Mouse (Mus musculus) spleen, postnatal 36 days (tissue): ENCODE data around the gene Pnpla1.

ENCODE experiments used
- DNase-seq, 2 experiments: peaks; one replicate each; pipeline ENCODE4 v3.0.0; 2022; ENCODE audit warnings: low spot score in 2 of 2, mixed read lengths in 1 of 2

The Pnpla1 gene

DNA sequence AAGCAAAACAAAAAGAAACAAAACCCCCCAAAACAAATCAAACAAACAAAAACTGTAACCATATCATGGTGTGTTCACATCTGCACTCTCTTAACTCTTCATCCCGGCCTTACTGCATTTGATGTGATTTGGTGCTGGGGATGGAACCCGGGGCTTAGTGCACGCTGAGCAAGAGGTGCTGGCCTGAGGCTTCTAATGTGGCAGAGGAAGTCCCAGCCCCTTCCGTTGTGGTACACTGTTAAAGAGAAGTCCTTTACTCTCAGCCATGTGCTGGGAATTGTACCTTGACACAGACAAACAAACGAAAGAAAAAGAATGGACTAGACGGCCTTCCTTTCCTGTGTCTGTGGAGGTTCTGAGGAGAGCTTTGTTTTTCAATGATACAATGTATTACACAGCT is 63.9 kb downstream of the Pnpla1 start:
- no peak for DNase-seq

DNA sequence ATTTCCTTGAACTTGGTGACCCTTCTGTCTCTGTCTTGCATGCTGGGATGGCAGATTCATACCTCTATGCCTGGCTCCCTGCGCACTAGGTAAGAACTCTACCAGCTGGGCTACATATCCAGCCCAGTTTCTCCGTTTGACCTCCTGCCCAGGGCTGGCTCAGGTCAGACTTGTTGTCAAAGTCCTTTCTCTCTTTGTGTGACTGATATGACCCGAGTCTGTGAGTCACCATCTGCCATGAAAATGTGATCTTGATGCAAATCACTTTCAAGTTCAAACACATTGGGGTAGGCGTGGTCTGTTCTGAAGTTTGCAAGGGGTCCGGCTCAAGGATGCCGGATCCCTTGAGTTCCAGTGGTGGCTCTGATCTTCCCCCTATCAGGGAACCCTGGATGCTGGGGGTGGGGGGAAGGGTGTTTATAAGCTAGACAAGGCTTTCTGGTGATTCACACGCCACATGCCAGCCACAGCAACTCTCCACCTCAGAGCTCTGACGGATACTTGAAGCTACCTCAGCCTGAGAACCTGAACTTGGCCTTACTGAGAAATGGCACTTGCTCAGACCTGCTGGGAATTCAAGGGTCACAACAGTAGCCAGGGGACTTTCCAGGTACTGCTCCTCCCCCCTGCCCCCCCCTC is 66.9 kb downstream of the Pnpla1 start:
- DNase-seq: no peak

DNA sequence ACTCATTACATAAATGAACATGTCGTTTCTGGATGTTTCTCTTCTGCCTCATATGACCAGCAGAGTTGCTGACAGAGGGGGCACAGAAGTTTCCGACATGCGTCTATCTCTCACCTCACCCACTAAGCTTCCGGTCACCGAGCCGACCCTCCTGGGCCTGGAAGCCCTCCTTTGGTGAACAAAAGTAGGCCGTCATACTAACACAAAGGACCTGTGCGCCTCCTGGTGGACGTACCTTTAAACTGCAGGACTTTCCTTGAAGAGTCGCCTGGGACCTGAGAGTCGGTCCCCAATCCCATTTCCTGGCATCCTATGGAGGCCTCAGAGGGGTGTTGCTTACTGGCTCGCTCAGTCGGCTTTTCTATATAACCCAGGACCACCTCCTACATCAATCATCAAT is 68.2 kb downstream of the Pnpla1 start:
- DNase-seq: peak; percentile 55 to 70

DNA sequence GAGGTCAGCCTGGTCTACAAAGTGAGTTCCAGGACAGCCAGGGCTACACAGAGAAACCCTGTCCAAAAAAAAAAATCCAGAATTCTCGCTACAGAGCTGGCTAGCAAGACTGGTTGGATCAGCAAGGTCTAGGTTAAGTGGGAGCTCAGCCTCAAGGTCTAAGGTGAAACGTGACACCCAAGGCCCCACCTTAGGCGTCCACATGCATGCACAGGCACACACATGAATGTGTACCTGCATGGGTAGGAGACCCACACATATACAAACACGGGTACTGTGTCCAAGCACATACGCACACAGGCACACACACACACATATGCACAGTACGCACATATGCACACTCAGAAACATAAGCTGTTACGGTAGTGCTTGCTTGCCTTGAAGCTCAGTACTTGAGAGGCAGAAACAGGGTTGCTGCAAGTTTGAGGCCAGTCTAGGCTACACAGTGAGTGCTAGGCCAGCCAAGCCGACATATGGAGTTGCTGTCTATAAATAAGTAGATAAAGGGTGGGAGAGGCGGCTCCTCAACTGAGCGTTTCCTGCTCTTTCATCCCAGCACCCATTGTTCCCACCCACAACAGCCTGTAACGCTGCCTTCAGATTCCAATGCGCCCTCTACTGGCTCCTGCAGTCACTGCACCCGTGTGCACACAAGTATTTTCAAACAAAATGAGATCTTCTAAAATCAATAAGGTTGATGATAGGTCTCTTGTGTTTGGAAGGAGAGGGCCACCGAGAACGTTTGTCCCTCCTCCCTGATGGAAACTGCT is 68.8 kb downstream of the Pnpla1 start:
- DNase-seq: no peak

DNA sequence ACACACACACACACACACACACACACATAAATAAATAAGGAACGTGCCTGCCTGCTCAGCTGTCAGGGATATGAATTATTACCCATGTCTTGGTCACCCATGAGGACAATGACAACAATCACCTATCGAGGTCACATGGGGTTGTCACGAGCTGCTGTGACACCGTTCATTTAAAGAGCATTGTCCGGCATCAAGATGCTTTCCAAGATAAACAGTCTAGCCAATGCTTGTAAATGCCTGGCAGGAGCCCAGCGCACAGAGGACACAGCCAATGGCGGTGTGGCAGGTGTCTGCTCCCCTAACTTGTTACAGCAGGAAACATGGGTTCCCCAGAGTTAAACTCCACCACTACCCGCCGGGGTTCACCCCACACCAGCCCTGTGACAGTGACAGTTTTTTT is 69.8 kb downstream of the Pnpla1 start:
- no peak for DNase-seq

DNA sequence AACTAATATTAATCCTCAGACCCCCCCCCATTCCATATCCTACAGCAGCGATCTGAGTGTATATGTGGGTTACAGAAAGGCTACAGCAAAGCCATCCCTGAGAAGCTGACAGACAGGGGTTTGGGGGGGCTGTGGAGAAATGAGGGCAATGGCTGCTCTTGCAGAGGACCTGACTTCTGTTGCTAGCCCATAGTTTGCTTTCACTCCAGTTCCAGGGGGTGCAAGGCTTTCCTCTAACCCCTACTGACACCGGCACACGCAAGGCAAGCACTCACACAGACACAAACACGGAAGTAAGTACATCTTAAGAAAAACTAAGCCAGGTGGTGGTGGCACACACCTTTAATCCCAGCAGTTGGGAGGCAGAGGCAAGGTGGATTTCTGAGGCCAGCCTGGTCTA is 71.2 kb downstream of the Pnpla1 start:
- no peak for DNase-seq

DNA sequence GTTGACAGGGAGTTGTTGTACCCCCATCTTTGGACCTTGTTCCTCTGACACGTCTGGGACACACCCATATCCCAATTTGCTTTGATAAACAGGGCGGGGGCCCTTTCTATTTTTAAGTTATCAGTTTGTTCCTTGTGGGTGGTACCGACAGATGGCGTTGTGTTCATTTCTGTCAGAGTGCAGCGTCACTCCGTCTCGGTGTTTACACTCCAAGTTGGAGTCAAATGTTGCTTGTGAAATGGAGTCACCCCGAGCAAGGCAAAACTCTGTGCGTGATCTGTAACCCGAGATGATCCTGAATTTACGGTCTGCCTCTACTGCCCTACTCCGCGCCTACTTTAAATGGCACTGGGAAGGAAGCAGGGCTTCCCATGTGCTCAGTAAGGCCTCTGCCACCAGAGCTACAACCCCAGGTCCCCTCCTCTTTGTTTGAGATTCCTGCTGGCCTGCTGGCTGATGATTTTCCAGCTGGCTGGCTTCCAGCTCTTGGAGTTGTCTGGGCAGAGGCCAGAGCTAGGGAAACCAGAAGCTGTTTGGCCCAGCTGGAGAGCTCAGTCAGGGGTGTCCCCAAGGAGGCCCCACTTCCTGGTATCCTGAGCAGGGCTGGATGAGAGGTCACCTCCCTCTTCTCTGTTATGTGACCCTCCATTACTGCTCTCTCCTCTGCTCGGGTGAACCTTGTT is 72.3 kb downstream of the Pnpla1 start:
- DNase-seq: peak; percentile 50 to 73

DNA sequence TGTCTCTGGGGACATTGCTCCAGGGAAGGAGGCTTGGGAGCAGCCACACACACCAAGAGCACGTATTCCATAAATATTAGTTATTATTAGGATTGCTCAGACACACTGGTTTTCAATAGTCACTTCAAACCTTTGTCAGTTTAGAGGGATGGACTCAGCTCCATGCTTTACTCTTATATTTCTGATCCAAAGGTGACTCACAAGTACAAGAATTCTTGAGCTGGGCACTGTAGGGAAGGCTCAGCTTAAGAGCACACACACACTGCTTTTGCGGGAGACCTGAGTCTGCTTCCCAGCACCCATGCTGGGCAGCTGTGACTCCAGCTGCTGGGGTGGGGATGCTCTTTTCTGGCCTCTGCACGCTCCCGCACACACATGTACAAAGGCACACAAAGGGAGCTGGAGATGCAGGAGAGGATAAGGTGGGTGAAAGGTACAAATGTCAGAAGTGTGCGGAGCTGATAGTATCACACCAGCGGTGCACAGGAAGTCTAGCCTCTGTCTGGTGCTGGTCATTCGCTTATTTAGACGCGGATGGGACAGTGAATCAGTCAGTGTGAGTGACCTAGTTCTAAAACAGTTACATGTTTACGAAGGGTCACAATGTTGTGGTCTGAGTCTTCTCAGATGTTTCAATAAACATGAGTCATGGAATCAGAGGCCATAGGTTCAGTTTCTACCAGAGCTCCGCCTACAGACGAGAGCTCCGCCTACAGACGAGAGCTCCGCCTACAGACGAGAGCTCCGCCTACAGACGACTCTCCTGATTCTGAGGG is 73.4 kb downstream of the Pnpla1 start:
- DNase-seq: no peak

DNA sequence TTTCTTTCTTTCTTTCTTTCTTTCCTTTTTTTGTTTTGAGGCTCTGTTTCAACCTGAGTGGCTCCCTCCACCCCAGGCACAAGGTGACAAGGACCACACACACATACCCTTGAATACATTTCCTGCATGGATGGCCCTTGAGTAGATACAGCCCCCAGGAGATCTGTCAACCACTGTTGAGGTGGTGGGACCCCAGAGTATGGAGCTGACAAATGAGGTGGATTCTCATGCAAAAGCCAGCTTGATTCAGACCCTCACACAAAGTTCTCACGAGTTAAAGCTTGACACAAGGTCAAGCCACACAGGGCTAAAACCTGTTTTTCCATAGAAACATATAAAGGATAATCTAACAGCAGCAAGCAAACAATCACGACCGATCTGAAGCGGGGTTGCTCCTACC is 74.1 kb downstream of the Pnpla1 start:
- no peak for DNase-seq

DNA sequence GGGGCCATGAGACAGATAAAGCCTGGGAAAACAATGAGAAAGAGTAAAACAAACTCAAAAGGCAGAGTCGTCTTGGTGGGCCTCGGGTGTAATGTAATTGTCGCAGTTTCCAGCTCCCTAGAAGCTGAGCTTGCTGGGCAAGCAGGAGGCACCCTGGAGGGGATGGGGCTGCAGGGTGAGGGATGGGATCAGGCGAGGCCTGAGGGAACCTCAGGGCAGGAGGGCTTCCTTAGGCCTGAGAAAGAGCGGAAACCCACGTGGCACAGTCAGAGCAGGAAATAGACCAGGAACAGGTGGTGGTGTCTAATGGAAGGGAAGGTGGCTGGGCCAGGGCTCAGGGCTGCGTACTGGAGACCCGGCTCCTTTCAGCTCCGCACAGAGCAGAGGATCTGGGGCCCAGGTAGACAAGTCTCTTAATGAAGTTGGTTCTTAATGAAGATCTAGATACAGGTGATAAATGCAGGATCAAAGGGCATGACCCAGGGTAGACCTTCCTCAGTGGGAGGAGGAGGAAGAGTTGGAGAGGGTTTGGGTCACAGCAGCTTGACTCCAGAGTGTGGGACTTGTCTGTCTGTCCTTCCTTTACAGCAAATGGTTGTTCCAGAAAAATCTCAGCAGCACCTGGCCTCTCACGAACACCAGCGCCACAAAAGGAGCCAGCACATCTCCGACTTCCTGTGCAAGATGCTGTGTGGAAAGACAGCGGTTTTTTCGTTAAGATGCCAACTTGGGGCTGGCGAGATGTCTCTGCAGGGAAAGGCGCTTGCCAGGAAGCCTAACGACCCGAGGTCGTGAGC is 76.1 kb downstream of the Pnpla1 start:
- DNase-seq: no peak

DNA sequence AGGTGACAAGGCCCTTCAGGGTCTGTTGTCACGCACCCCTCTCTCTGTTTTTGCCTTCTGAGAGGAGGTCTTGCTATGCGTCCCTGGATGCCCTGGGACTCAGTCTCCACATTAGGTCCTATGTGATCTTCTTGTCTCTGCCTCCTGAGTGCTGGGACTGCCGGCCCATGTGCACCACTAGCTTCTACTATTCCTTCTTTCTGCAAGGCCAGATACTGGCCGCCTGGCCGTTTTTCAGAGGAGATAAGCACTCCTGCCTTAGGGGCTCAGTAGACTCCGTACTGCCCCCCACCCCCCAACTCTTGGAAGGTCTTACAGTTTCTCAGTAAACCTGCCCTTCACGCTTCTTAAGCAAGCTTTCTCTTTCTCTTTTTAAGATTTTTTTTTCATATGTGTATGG is 77.9 kb downstream of the Pnpla1 start:
- DNase-seq: peak in 1 of 2 experiments; percentile 49

DNA sequence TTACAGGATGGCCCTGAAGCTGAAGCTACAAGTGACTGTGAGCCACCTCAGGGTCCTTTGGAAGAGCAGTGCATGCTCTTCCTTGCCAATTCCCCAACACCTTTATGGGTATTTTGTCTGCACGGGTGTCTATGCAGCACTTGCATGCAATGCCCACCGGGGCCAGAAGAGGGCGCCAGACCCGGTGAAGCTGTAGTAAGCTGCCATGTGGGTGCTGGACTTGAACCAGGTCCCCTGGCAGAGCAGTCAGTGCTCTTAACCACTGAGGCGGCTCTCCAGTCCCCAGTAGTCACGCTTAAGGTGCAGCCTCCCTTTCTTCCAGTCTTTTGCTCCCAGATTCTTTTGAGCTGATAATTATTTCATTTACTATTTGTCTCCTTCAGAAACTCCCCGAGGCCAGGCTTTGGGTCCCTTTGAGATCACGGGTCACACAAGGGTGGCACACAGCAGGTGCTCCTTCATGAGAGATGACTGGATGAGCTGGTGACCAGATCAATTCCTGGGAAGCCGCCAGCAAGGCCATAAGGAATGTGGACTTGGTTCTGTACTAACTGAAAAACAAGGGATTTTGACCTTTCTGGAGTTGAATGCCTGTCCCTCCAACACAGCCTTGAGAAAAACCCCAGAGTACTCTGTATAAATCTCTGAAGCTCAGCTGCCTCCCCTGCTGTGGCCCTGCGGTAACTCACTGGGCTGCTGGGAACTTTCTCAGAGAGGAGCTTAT is 78.6 kb downstream of the Pnpla1 start:
- peak; percentile 45 to 53 for DNase-seq
